Mouse (Mus musculus) lung, postnatal 0 days (tissue): Measurements from ENCODE around the gene Tmem269.

ENCODE experiments used
- CTCF ChIP-seq: IDR thresholded peaks from 2 replicates; pipeline ENCODE4 v1.5.1; 2016; ENCODE audit warnings: antibody characterized with exemption, mild to moderate bottlenecking
- EP300 ChIP-seq: IDR thresholded peaks from 2 replicates; pipeline ENCODE4 v1.6.1; 2016; ENCODE audit warnings: antibody characterized with exemption, mild to moderate bottlenecking, control low read depth

DNA sequence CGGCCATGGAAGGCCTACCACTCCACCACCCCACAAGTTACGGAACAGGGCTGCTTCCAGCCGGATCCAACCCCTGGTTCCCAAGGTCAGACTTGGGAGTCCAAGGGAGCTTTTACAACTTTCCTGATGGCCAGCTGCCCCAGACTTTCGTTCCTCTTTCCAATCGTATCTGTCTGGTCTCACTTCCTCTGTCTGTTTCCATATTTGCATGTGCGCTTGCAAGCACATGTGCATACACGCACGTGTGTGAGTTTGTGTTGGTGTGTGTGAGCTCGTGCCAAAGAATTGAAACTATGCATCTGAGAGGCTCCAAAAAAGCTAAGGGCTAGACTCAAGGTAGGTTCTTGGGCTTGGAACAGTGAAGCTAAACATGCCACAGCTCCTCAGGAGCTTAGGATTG is 36.6 kb downstream of the Tmem269 start:
- TF ChIP-seq CTCF (no peak), EP300 (no peak)
